Mouse (Mus musculus): ENCODE measurements at regions not wholly inside any gene's neighbourhood (a gene's known extent, or its start where the extent isn't known, plus 50 kb on each side); places are given as distances from the start of the nearest gene placed in this dataset.

DNA sequence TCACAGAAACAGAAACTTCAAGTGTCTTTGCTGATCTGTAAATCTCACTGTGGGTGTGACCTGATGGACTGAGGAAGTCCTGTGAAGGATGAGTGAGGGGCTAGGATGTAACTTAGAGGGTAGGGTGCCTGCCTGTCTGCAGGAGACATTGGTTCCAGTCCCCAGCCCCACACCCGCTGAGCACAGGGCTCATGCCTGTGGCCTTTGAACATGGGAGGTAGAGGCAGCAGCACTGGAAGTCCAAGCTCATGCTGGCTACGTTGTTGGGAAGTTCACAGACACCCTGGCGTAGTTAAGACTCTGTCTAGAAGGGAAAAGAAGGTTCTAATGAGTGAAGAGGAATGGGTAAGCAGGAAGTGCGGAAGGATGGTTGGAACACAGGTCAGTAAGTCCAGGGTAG is 59.7 kb upstream of the Tgm3 start:
- ATAC-seq (no peak), DNase-seq (ENCODE audit: low read depth, low spot score) (no peak)
- peaks cover 10% of the 10 kb centered on the region for H3K27me3 ChIP-seq
- no peak for TF ChIP-seq CTCF (IDR thresholded peaks at IDR 0.05)
- in situ Hi-C loops (cut with MboI; ENCODE audit: low pct_unique_long_range_greater_than_20kb): no loop called here
- ChIA-PET POLR2A (no interaction called here), CTCF (no interaction called here)

DNA sequence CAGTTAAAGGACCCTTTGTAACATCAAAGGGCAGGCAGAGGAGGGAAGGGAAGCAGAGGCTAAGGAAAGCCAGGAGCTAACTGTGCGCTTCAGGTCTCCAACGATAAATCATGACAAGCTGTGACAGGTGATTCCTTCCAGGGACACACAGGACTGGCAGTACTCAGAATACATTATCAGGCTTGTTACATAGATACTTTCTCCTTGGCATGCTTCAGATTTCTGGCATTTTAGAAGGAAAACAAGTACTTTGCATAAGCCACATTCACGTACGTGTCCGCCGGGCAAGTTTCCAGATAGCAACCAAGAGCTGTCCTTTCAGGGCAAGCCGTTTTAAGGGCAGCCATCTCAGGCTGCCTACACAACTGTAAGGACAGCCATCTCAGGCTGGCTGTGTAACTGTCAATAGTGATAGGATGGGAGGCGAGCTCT is 56.9 kb upstream of the Tgm3 start:
- DNase-seq (ENCODE audit: low read depth, low spot score) (no peak), ATAC-seq (no peak)
- POLR2A ChIA-PET: no interaction called here
- in situ Hi-C loops (cut with MboI; ENCODE audit: low pct_unique_long_range_greater_than_20kb): no loop called here
- CTCF ChIA-PET: no interaction called here
- no peak for TF ChIP-seq CTCF (IDR thresholded peaks at IDR 0.05)
- H3K27me3 ChIP-seq: peaks cover 13% of the 10 kb centered on the region

DNA sequence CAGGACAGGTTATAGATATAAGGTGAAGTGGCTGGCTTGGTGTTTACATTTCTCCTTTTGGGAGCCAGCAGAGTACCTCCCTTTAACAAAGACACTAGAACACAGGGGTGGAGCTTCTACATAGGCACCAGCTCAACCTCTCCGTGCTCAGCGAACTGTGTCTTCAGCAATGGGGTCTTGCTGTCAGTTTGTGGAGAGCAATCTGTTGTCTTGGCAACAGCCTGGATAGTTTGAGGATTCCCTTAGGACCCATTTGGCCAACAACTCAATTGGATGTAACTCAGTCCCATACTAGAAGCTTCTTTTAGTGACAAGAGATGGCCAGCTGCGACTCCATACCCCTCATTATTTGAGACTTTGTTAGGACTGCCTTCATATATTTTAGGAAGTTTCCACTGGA is 54.0 kb upstream of the Tgm3 start:
- no peak for TF ChIP-seq CTCF (IDR thresholded peaks at IDR 0.05)
- ChIA-PET POLR2A (no interaction called here), CTCF (no interaction called here)
- H3K27me3 ChIP-seq: peaks cover 17% of the 10 kb centered on the region
- ATAC-seq (no peak), DNase-seq (ENCODE audit: low read depth, low spot score) (no peak)
- in situ Hi-C loops (cut with MboI; ENCODE audit: low pct_unique_long_range_greater_than_20kb): no loop called here

DNA sequence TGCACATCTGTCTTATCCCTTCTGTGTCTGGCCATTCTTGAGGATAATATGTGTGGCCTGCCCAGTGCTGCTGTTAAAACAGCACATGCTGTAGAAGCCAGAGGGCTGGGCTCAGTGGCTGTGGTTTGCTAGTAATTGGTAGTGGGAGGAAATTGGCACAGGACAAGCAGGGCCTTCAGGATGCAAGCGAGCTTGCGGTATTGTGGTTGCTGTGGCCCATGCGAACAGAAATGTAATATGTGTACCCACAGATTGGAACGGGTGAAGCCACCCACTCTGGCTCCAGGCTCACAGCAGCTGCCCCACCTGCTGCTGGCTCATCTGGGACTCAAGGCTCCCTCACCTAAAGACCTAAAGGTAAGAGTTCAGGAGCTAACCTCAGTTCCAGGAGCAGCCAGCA is 51.8 kb upstream of the Tgm3 start:
- no peak for DNase-seq (ENCODE audit: low read depth, low spot score)
- peaks cover 9% of the 10 kb centered on the region for H3K27me3 ChIP-seq
- no peak for ATAC-seq
- TF ChIP-seq CTCF (IDR thresholded peaks at IDR 0.05): no peak
- CTCF ChIA-PET: no interaction called here
- POLR2A ChIA-PET: no interaction called here
- in situ Hi-C loops (cut with MboI; ENCODE audit: low pct_unique_long_range_greater_than_20kb): no loop called here

DNA sequence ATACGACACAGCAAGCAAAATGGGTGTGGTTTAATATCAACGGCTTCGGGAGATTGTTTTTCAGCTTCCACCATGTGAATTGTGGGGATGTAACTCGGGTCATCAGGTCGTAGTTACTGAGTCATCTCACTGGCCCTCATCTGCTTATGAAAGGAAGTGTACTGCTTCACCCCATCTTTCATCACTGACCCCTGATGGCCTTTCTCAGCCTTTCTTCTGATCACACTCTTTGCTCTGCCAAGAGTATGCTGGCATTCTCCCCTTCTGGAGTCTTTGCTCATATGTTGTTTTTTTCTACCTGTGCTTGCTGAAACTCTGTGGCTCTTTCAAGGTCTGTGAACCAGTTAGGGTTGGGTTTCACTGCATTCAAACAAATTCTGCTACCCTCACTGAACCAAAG is 50.6 kb upstream of the Tgm3 start:
- in situ Hi-C loops (cut with MboI; ENCODE audit: low pct_unique_long_range_greater_than_20kb): no loop called here
- H3K27me3 ChIP-seq: peaks cover 9% of the 10 kb centered on the region
- ChIA-PET POLR2A (no interaction called here), CTCF (no interaction called here)
- DNase-seq (ENCODE audit: low read depth, low spot score) (no peak), ATAC-seq (no peak)
- no peak for TF ChIP-seq CTCF (IDR thresholded peaks at IDR 0.05)

All from Patski (cell line).